Mouse (Mus musculus) bone marrow macrophage, adult 2 months (primary cell): ENCODE data around the gene Aldh2.

ENCODE experiments used
- CTCF ChIP-seq: IDR thresholded peaks from 2 replicates; pipeline ENCODE4 v1.5.1; 2012; ENCODE audit warnings: low read depth, mild to moderate bottlenecking, low read length, moderate library complexity
- POLR2A ChIP-seq: IDR thresholded peaks from 2 replicates; pipeline ENCODE4 v1.6.1; 2012; ENCODE audit warnings: mild to moderate bottlenecking, low read depth, low read length, borderline replicate concordance

GRCm38 (mm10) chr5:121536921-121537555, 56.6 kb downstream of the Aldh2 start:
- no peak for TF ChIP-seq POLR2A
- no peak for TF ChIP-seq CTCF
